Mouse (Mus musculus): ENCODE data around the gene Tmem63a.

DNA sequence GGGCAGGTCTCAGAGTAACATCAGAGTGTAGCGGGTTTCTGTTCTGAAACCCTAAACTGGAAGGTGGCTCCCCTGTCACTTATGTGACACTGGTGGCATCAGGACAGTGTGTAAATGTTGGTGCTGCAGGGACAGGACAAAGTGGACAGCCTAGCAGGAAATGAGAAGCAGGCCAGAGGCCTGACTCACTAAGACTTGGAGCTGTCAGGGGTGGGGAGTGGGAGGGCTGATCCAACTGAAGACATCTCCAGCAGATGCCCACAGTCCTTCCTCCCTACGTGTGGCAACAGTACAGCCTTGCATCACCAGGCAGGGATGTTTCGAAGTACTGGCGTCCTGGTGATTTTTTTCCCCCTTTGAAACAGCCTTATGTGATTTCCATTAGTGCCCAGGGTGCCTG, 2.4 kb downstream of the Tmem63a start:
- TF ChIP-seq HCFC1 (IDR thresholded peaks at IDR 0.05; ENCODE audit: borderline replicate concordance, insufficient read depth, low read length) (no peak), ZC3H11A (IDR thresholded peaks at IDR 0.05; ENCODE audit: borderline replicate concordance, low read depth, low read length) (no peak), ZNF384 (IDR thresholded peaks at IDR 0.05; ENCODE audit: low read depth, low read length) (no peak), CHD2 (IDR thresholded peaks at IDR 0.05; ENCODE audit: low read depth, low read length) (no peak)

All from ES-E14 (cell line).